Mouse (Mus musculus): ENCODE measurements around the gene Gna15. TPM values are rescaled to one million over a fixed set of nuclear protein-coding genes. Genes with fewer than 3 reads are reported as not detected.
A peak's percentile ranks its signal among the peaks of the same experiment; 100 is the strongest.

Gene Gna15
- polyA plus RNA-seq, 1 experiment from 2014 or later, result 2.6 TPM

DNA sequence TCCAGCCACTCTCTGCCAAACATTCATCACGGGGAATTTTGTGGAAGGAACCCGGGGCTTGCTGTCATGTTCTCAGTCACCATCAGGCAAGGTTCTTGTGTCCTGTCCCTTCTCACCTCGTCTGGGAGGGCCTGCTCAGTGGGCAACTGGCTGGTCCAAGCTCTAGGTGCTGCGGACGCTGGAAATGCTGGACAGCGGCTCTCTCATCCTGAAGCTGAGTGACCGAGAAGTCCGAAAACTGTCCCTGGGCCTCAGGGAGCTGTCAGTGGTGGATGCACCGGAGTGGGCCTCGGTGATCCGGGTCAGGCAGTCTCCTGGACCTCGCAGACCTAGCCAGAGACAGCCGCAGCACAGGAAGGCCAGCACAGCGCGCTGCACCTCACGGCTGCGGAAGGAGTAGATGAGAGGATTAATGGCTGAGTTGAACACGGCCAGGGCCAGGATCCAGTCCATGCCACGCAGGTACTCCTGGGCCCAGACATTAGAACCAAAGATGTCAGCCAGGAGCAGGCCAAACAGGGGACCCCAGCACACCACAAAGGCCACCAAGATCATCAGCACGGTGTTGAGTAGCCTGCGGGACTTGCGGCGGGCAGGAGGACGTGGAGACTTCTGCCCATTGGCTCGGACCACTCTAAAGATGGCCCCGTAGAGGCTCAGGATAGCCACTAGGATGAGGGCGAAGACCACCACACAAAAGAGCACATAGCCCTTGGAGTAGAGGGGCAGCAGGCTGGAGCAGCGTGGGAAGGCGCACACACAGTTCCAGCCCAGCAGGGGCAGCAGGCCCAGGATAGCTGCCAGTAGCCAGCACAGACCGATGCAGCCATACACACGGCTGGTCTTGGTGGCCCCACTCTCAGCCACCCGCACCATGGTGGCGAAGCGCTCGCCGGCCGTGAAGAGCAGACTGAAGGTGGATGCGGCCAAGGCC, 25.4 kb downstream of the Gna15 start:
- no peaks in the 10 kb centered on the region for H3K9me3 ChIP-seq (replicated peaks)
- H3K27me3 ChIP-seq (replicated peaks), result peaks cover 6% of the 10 kb centered on the region; the same call in 1 of the 2 replicates
- no peak overlapping the region for H3K27ac ChIP-seq (replicated peaks)
- H3K36me3 ChIP-seq, result no peaks in the 10 kb centered on the region
- peaks cover 38% of the 10 kb centered on the region for H3K4me1 ChIP-seq
- ATAC-seq (ENCODE audit: low FRiP score), result no peak
- no peak overlapping the region for H3K4me3 ChIP-seq (replicated peaks)
- H3K9ac ChIP-seq (replicated peaks), result no peak overlapping the region
- 87% methylated on average over 38 of the region's 38 CpGs for WGBS
- H3K4me2 ChIP-seq, result no peak overlapping the region

DNA sequence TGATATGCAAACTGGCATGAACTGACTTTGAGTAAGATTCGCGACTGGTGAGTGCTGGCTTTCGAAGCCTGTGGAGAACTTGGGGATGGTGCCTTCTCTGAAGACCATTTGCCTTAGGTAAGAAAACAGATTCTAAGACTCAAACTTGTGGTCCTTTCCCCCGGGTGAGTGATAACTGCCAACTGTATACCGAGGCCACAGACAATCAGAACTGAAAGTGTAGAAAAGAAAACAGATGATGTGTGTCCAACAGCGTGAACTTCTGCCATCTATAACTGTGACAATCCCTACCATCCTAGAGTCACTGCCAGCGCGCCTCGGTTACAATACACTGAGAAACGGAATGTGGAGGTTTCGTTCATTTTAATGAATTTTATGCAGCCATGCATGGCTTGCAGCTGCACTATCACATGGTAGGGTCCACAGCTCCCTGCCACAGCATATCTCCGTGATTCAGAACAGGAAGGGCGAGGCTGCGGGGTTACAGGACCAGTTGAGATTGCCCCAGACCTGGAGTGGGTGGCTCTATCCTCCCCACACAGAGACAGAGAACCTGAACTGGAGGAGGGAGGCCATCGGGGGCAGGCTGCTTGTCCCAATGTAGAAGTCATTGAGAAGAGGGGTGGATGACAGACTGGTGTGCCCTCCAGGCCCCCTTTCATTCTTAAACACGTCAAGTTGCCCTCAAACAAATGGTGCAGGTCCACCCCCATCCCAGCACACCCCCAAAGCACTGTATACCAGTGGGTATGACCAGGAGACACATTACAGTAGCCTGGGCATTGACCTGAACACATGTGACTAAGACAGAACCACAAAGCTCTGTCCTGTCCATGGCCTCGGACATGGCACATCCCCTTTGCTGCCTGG, 26.4 kb downstream of the Gna15 start:
- H3K9me3 ChIP-seq (replicated peaks), result no peaks in the 10 kb centered on the region
- H3K36me3 ChIP-seq, result peaks cover 7% of the 10 kb centered on the region
- H3K4me3 ChIP-seq (replicated peaks), result peak overlapping the region; percentile 74
- H3K27me3 ChIP-seq (replicated peaks), result no peaks in the 10 kb centered on the region
- 83% methylated on average over 17 of the region's 17 CpGs for WGBS
- H3K4me2 ChIP-seq, result peak overlapping the region; percentile 97
- H3K4me1 ChIP-seq, result peaks cover 34% of the 10 kb centered on the region
- peak overlapping the region; percentile 87; the same call in 1 of the 2 replicates for H3K27ac ChIP-seq (replicated peaks)
- no peak for ATAC-seq (ENCODE audit: low FRiP score)
- peak overlapping the region; percentile 56 for H3K9ac ChIP-seq (replicated peaks)

GRCm38 (mm10) chr10:81496969-81497368, 27.1 kb downstream of the Gna15 start:
- peaks cover 30% of the 10 kb centered on the region for H3K4me1 ChIP-seq
- no peaks in the 10 kb centered on the region for H3K9me3 ChIP-seq (replicated peaks)
- H3K27me3 ChIP-seq (replicated peaks), result no peaks in the 10 kb centered on the region
- H3K27ac ChIP-seq (replicated peaks), result peak overlapping the region; percentile 87
- WGBS, result 34% methylated on average over 4 of the region's 4 CpGs
- H3K4me3 ChIP-seq (replicated peaks), result peak overlapping the region; percentile 74
- H3K36me3 ChIP-seq, result peaks cover 14% of the 10 kb centered on the region
- peak overlapping the region; percentile 56 for H3K9ac ChIP-seq (replicated peaks)
- H3K4me2 ChIP-seq, result peak overlapping the region; percentile 97
- no peak for ATAC-seq (ENCODE audit: low FRiP score)

- Histone ChIP-seq H3K27ac (replicated peaks) (peak within 1 kb of the TSS; percentile 87), H3K9ac (replicated peaks) (peak within 1 kb of the TSS; percentile 84), H3K4me2 (peak within 1 kb of the TSS; percentile 97), H3K9me3 (replicated peaks) (no peaks in the 10 kb centered on the region), H3K4me3 (replicated peaks) (peak within 1 kb of the TSS; percentile 74), H3K4me1 (peaks cover 30% of the 10 kb centered on the region), H3K27me3 (replicated peaks) (no peaks in the 10 kb centered on the region), H3K36me3 (peaks cover 20% of the 10 kb centered on the region)
- ATAC-seq (ENCODE audit: low FRiP score), result peak; percentile 96
- 0% methylated on average over 37 of the region's 45 CpGs for WGBS
Measured at GRCm38 (mm10) chr10:81496264-81496901, 27.6 kb downstream of the Gna15 start, which contains the start of gene Ncln. Gene Ncln (minus strand): TSS chr10:81496392.

- Histone ChIP-seq H3K4me3 (replicated peaks) (peak overlapping the region; percentile 74), H3K4me1 (peaks cover 30% of the 10 kb centered on the region), H3K4me2 (peak overlapping the region; percentile 97), H3K9me3 (replicated peaks) (no peaks in the 10 kb centered on the region), H3K27ac (replicated peaks) (peak overlapping the region; percentile 87), H3K9ac (replicated peaks) (peak overlapping the region; percentile 84), H3K27me3 (replicated peaks) (no peaks in the 10 kb centered on the region), H3K36me3 (peaks cover 26% of the 10 kb centered on the region)
- 2% methylated on average over 41 of the region's 41 CpGs for WGBS
- peak; percentile 22 for ATAC-seq (ENCODE audit: low FRiP score)
Measured at GRCm38 (mm10) chr10:81495616-81496263, 28.3 kb downstream of the Gna15 start.

DNA sequence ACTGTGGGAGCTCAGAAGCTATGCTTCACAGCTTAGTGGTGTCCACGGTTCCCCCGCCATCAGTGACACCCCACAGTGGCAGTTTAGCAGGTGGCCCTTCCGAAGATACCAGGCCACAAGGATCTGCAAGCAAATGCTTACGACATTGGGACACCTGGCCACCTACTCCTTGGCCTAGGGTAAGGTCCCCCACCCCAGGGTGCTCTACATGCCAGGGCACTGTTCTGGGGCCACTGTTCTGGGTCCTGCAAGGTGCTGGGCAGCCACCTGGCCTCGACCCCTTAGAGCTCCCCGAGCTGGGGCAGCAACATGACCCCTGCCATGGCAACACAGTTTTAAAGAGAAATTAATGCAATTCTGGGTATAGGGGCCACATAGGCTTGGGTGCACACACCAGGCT, 28.9 kb downstream of the Gna15 start:
- 79% methylated on average over 6 of the region's 6 CpGs for WGBS
- H3K27me3 ChIP-seq (replicated peaks), result no peaks in the 10 kb centered on the region
- ATAC-seq (ENCODE audit: low FRiP score), result no peak
- H3K4me2 ChIP-seq, result peak overlapping the region; percentile 97
- peaks cover 30% of the 10 kb centered on the region for H3K4me1 ChIP-seq
- H3K27ac ChIP-seq (replicated peaks), result no peak overlapping the region
- peaks cover 32% of the 10 kb centered on the region for H3K36me3 ChIP-seq
- peak overlapping the region; percentile 74 for H3K4me3 ChIP-seq (replicated peaks)
- H3K9me3 ChIP-seq (replicated peaks), result no peaks in the 10 kb centered on the region
- peak overlapping the region; percentile 84 for H3K9ac ChIP-seq (replicated peaks)

GRCm38 (mm10) chr10:81494260-81495041, 29.6 kb downstream of the Gna15 start:
- WGBS, result 84% methylated on average over 11 of the region's 11 CpGs
- peaks cover 39% of the 10 kb centered on the region for H3K36me3 ChIP-seq
- H3K9me3 ChIP-seq (replicated peaks), result no peaks in the 10 kb centered on the region
- H3K9ac ChIP-seq (replicated peaks), result peak overlapping the region; percentile 84
- H3K4me2 ChIP-seq, result peak overlapping the region; percentile 97
- no peak overlapping the region for H3K27ac ChIP-seq (replicated peaks)
- ATAC-seq (ENCODE audit: low FRiP score), result no peak
- H3K4me3 ChIP-seq (replicated peaks), result peak overlapping the region; percentile 74
- H3K27me3 ChIP-seq (replicated peaks), result no peaks in the 10 kb centered on the region
- H3K4me1 ChIP-seq, result peaks cover 30% of the 10 kb centered on the region

DNA sequence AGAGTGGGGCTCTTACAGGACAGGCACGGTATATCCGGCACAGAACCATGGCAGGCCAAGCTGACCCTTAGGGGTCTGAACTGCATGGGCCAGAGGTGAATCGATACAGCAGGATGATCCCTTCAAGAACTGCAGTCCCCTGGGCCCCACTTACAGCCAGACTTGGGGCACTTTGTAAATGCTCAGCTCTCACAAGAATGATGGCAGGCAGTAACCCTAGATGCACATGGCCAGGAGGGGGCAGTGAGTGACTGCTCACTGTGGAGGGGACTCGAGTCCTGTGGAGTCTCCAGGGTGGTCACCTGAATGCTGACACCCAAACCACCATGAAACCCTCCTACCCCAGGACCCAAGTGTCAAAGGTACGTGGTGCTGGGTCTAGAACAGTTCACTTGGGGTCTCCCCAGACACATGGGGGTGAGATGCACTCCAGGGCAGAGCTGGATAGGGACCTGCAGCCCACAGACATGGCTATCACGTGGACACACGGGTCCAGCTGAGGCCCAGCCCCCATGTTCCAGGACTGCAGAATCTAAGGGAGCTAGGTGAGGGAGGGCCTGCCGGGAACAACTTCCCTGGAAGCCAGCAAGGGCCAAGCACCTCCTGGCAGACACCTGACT, 30.3 kb downstream of the Gna15 start:
- Histone ChIP-seq H3K4me2 (peak overlapping the region; percentile 97; the same call in 1 of the 2 replicates), H3K27me3 (replicated peaks) (no peaks in the 10 kb centered on the region), H3K4me3 (replicated peaks) (no peak overlapping the region), H3K9ac (replicated peaks) (no peak overlapping the region), H3K4me1 (peaks cover 30% of the 10 kb centered on the region), H3K27ac (replicated peaks) (no peak overlapping the region), H3K9me3 (replicated peaks) (no peaks in the 10 kb centered on the region), H3K36me3 (peaks cover 46% of the 10 kb centered on the region)
- no peak for ATAC-seq (ENCODE audit: low FRiP score)
- 91% methylated on average over 8 of the region's 8 CpGs for WGBS

GRCm38 (mm10) chr10:81492606-81493240, 31.3 kb downstream of the Gna15 start:
- Histone ChIP-seq H3K4me3 (replicated peaks) (no peak overlapping the region), H3K4me2 (no peak overlapping the region), H3K36me3 (peaks cover 56% of the 10 kb centered on the region), H3K27ac (replicated peaks) (no peak overlapping the region), H3K4me1 (peaks cover 28% of the 10 kb centered on the region), H3K27me3 (replicated peaks) (no peaks in the 10 kb centered on the region), H3K9ac (replicated peaks) (no peak overlapping the region), H3K9me3 (replicated peaks) (no peaks in the 10 kb centered on the region)
- 91% methylated on average over 11 of the region's 11 CpGs for WGBS
- ATAC-seq (ENCODE audit: low FRiP score), result no peak

GRCm38 (mm10) chr10:81491018-81491417, 33.0 kb downstream of the Gna15 start:
- Histone ChIP-seq H3K27ac (replicated peaks) (no peak overlapping the region), H3K9me3 (replicated peaks) (no peaks in the 10 kb centered on the region), H3K4me3 (replicated peaks) (no peak overlapping the region), H3K36me3 (peaks cover 73% of the 10 kb centered on the region), H3K4me1 (peaks cover 19% of the 10 kb centered on the region), H3K9ac (replicated peaks) (no peak overlapping the region), H3K27me3 (replicated peaks) (no peaks in the 10 kb centered on the region), H3K4me2 (no peak overlapping the region)
- WGBS, result 93% methylated on average over 9 of the region's 9 CpGs
- ATAC-seq (ENCODE audit: low FRiP score), result no peak
